Mouse (Mus musculus) stomach, postnatal 0 days (tissue): ENCODE results near the gene Dst.

Source experiments
- CTCF ChIP-seq: IDR thresholded peaks from 2 replicates; pipeline ENCODE4 v1.5.1; 2016; ENCODE audit warnings: antibody characterized with exemption, low read depth, mild to moderate bottlenecking, moderate library complexity
- EP300 ChIP-seq: optimal IDR thresholded peaks from 2 replicates; pipeline ENCODE3; 2016; ENCODE audit warnings: antibody characterized with exemption

GRCm38 (mm10) chr1:34016780-34017179 lies 108.8 kb downstream of the Dst start:
- TF ChIP-seq EP300 (no peak), CTCF (no peak)
